Mouse (Mus musculus) lung, embryonic 15.5 days (tissue): ENCODE data around the gene Mrnip. TPM values are rescaled to one million over a fixed set of nuclear protein-coding genes. Genes with fewer than 3 reads are reported as not detected.

ENCODE experiments used
- ATAC-seq: fragments of 200-750 bp; cut with Nextera tagmentation; 2 replicates; pipeline ENCODE4 v1.8.0; 2017; ENCODE audit warnings: moderate number of reproducible peaks, borderline replicate concordance; ENCODE audit not compliant: low FRiP score, low TSS enrichment; ENCODE audit errors: extremely low read depth
- H3K27ac ChIP-seq: fragments of 300-500 bp; sonication (generic); 2 replicates; pipeline ENCODE4 v1.5.1; 2015; ENCODE audit warnings: moderate library complexity, mild to moderate bottlenecking, inconsistent platforms
- H3K27me3 ChIP-seq: fragments of 300-500 bp; sonication (generic); 2 replicates; pipeline ENCODE4 v1.6.1; 2015; ENCODE audit warnings: inconsistent platforms
- H3K36me3 ChIP-seq: fragments of 300-500 bp; sonication (generic); 2 replicates; pipeline ENCODE4 v1.6.1; 2015; ENCODE audit warnings: inconsistent platforms
- H3K4me1 ChIP-seq: fragments of 300-500 bp; sonication (generic); 2 replicates; pipeline ENCODE4 v1.6.1; 2015; ENCODE audit warnings: inconsistent platforms
- H3K4me2 ChIP-seq: fragments of 300-500 bp; sonication (generic); 2 replicates; pipeline ENCODE4 v1.6.1; 2015; ENCODE audit warnings: inconsistent platforms, mild to moderate bottlenecking, moderate library complexity
- H3K4me3 ChIP-seq: fragments of 300-500 bp; sonication (generic); 2 replicates; pipeline ENCODE4 v1.5.1; 2015; ENCODE audit warnings: mild to moderate bottlenecking, inconsistent platforms
- H3K9ac ChIP-seq: fragments of 300-500 bp; sonication (generic); 2 replicates; pipeline ENCODE4 v1.6.1; 2015; ENCODE audit warnings: inconsistent platforms
- H3K9me3 ChIP-seq: fragments of 300-500 bp; sonication (generic); 2 replicates; pipeline ENCODE4 v1.6.1; 2016; ENCODE audit warnings: inconsistent platforms
- WGBS: fragments of 180-500 bp; shearing (Covaris S2); methylation state at CpG from one replicate; pipeline ENCODE4 v1.1.7; 2015; 5-methylcytosine and 5-hydroxymethylcytosine counted together
- polyA plus RNA-seq: library from polyadenylated mRNA; unstranded; fragments of >200 nt; fragmentation: Nextera tagmentation; extraction: Ambion mirVana; gene quantifications from 2 replicates; pipeline ENCODE4 v1.2.1, GENCODE M21; 2015

Gene Mrnip
- polyA plus RNA-seq, 1 experiment from 2014 or later, result 19.5 TPM

DNA sequence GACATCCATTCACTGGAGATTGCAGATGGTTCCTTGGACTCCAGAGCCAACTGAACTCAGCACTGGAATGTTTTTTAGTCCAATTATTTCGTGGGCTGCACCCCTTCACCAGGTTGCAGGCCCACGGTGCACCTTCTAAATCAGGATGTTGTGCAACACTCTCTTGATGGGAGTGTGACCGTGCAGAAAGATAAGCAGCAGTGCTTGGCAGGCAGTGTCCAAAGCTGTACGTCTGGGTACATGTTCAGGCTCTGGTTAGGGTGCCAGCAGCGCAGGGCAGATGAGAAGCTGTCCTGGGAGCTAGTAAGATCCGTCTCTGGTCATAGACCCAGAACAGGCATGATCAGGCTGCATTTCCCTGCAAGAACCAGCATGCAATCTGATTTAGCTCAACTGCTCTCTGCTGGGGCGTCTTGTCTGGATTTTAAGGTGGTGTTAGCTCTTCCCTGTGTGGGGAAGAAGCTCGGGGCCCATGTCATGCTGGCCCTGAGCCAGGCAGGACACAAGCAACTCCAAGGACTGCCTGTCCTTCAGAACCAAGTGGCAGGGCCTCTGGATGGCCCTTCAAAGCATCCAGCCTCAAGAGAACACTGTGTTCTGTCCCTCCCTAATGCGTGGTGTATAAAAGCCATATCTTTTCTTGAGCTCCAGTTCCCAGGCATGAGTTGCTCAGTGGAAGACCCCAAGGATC lies 26.8 kb upstream of the Mrnip start:
- Histone ChIP-seq H3K4me1 (no peaks in the 10 kb centered on the region), H3K4me3 (no peak overlapping the region), H3K4me2 (no peak overlapping the region), H3K27me3 (no peaks in the 10 kb centered on the region), H3K27ac (no peak overlapping the region), H3K9ac (no peak overlapping the region), H3K9me3 (no peaks in the 10 kb centered on the region), H3K36me3 (peaks cover 82% of the 10 kb centered on the region)
- 66% methylated on average over 9 of the region's 9 CpGs for WGBS
- no peak for ATAC-seq

DNA sequence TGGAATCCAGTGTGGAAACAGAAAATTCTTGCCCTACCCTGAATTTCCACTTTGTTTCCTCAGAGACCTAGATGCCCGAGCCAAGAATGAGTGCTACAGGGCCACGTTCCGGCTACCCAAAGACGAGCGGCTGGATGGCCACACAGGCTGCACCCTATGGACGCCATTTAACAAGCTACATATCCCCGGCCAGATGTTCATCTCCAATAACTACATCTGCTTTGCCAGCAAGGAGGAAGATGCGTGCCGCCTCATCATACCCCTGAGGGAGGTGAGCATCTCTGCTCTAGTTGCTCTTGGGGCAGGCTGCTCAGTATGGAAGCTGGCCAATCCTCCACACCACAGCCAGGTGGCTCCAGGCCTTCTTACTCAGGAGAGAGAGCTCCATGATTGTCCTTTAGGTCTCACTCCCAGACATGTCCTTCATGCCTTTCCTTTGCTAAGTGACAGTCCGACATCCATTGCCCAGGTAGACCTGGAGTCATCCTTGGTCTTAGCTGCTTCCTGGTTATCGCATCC lies 26.2 kb upstream of the Mrnip start:
- Histone ChIP-seq H3K27ac (no peak overlapping the region), H3K27me3 (no peaks in the 10 kb centered on the region), H3K36me3 (peaks cover 81% of the 10 kb centered on the region), H3K9me3 (no peaks in the 10 kb centered on the region), H3K9ac (no peak overlapping the region), H3K4me1 (no peaks in the 10 kb centered on the region), H3K4me2 (no peak overlapping the region), H3K4me3 (no peak overlapping the region)
- no peak for ATAC-seq
- WGBS, result 94% methylated on average over 11 of the region's 11 CpGs

DNA sequence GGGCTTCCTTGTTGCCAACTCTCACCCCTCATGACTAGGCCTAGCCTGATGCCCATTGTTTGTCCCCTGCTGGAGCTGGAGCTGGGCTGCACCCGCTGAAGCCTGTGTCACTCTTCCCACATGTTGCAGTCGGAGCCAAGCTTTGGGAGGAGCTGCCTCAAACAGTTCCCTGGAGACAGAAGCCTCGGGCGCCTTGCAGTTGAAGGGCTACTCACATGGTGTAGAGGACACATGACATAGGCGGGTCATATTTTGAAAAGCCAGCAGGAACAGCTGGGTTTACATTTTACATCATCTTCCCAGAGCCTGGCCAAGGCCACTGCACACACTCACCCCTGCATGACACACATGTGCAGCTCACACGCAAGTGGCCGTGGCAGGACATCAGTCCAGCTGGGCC lies 25.0 kb upstream of the Mrnip start:
- Histone ChIP-seq H3K4me3 (no peak overlapping the region), H3K27ac (no peak overlapping the region), H3K9ac (no peak overlapping the region), H3K4me1 (peaks cover 3% of the 10 kb centered on the region; the same call in 1 of the 2 replicates), H3K4me2 (no peak overlapping the region), H3K36me3 (peaks cover 83% of the 10 kb centered on the region), H3K9me3 (no peaks in the 10 kb centered on the region), H3K27me3 (no peaks in the 10 kb centered on the region)
- ATAC-seq, result no peak
- 74% methylated on average over 7 of the region's 7 CpGs for WGBS

DNA sequence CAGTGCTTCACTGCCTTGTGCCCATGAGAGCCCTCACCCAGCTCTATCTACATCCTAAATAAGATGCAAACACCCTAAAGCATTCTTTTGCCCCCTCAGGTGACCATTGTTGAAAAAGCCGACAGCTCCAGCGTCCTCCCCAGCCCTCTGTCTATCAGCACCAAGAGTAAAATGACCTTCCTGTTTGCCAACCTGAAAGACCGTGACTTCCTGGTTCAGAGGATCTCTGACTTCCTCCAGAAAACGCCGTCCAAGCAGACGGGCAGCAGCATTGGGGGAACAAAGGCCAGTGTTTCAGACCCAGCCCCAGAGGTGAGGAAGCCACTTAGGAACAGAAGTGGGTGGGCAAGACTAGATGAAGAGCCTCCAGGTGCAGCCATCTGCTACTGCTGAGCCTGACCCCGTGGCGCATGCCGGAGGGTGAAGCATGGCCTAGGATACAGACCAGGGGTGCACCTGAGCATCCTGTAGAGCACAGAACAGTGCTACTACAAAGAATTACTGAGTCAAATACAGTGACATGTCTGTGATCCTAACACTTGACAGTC lies 24.6 kb upstream of the Mrnip start:
- Histone ChIP-seq H3K4me3 (no peak overlapping the region), H3K27me3 (no peaks in the 10 kb centered on the region), H3K36me3 (peaks cover 83% of the 10 kb centered on the region), H3K4me2 (no peak overlapping the region), H3K27ac (no peak overlapping the region), H3K4me1 (peaks cover 3% of the 10 kb centered on the region; the same call in 1 of the 2 replicates), H3K9me3 (no peaks in the 10 kb centered on the region), H3K9ac (no peak overlapping the region)
- ATAC-seq, result no peak
- 70% methylated on average over 9 of the region's 9 CpGs for WGBS

DNA sequence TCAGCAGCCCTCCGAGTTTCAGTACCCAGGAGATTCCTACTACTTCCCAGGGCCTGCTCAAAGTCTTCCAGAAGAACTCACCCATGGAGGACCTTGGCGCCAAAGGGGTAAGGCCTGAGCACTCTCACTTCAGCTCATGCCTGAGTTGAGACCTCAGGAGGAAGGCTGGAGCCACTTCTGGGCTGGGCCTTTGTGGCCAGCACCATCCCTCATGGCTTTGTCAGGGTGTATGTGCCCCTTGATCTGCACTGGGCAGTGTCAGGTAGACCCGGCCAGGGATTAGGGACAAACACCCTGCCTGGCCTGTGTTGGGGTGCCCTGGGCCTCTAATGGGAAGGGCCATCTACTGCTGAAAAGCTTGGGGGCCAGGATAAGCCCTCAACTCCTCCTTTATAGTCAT lies 22.9 kb upstream of the Mrnip start:
- Histone ChIP-seq H3K9me3 (no peaks in the 10 kb centered on the region), H3K4me1 (peaks cover 3% of the 10 kb centered on the region; the same call in 1 of the 2 replicates), H3K4me2 (no peak overlapping the region), H3K27ac (no peak overlapping the region), H3K9ac (no peak overlapping the region), H3K4me3 (no peak overlapping the region), H3K36me3 (peaks cover 83% of the 10 kb centered on the region), H3K27me3 (no peaks in the 10 kb centered on the region)
- no peak for ATAC-seq
- WGBS, result 82% methylated on average over 3 of the region's 3 CpGs

DNA sequence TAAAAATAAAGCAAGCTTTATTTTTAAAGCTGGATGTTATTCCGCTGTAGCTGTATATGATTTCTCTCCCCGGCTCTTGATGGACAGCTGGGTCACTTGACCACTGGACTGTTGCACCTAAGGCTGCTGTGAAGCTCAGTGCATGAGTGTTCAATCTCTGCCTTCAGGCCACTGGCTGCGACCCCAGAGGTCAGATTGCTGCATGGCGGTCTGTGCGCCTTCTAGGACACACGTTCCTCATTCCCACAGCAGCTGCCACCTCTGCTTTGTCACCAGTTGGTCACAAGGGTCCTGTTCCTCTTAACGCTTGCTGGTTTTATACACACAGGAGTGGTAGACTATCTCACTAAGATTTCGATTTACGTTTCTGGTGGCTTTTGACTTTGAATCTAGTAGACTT lies 20.1 kb upstream of the Mrnip start:
- 67% methylated on average over 9 of the region's 9 CpGs for WGBS
- no peaks in the 10 kb centered on the region for H3K27me3 ChIP-seq
- no peak overlapping the region for H3K4me3 ChIP-seq
- no peak overlapping the region for H3K9ac ChIP-seq
- peaks cover 3% of the 10 kb centered on the region; the same call in 1 of the 2 replicates for H3K4me1 ChIP-seq
- H3K4me2 ChIP-seq, result no peak overlapping the region
- no peaks in the 10 kb centered on the region for H3K9me3 ChIP-seq
- ATAC-seq, result no peak
- H3K36me3 ChIP-seq, result peaks cover 90% of the 10 kb centered on the region
- no peak overlapping the region for H3K27ac ChIP-seq

DNA sequence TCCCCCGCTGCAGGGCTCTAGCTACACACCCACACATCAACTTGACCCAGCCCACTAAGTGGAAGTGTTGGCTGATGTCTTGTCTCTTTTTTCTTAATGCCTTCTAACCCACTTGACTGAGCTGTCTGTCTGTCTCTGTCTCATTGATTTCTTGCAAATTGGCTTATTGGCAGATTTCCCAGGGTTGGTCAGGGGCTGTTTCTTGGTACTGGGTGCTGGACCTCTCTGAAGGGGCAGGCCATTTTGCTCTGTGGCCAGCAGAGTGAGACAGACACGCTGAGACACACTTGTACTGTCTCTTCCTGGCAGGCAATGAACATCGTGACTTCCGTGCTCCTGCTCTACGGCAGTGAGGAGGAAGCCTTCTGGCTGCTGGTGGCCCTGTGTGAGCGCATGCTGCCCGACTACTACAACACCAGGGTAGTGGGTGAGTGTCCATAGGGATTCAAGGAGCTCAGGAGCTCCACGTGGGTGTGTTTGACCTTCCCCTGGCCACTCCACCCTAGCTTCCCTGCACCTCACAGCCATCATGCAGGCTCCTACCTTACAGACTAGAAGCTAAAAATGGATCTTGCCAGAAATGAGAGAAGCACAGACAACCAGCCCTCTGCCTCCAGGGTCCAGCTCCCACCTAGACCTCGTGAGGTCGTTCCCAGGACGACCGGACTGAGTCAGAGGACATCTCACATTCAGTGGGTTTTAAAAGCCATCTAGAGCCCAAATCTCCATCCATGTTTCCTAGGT lies 19.3 kb upstream of the Mrnip start:
- H3K27ac ChIP-seq, result no peak overlapping the region
- 71% methylated on average over 12 of the region's 12 CpGs for WGBS

DNA sequence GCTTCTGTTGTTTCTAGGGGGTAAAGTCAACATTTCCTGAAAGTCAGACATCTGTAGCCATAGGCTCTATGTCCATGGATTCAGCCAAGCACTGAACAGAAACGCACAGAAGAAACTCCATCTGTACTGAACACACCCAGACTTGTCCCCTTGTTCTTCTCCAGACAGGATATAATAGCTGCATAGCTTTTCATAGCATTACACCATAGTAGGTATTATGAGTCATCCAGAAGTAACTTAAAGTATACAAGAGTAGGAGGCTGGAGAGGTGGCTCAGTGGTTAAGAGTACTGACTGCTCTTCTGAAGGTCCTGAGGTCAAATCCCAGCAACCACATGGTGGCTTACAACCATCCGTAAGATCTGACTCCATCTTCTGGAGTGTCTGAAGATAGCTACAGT lies 18.5 kb upstream of the Mrnip start:
- Histone ChIP-seq H3K9me3 (no peaks in the 10 kb centered on the region), H3K36me3 (peaks cover 83% of the 10 kb centered on the region), H3K27ac (no peak overlapping the region), H3K9ac (no peak overlapping the region), H3K4me3 (no peak overlapping the region), H3K4me1 (peaks cover 3% of the 10 kb centered on the region; the same call in 1 of the 2 replicates), H3K27me3 (no peaks in the 10 kb centered on the region), H3K4me2 (no peak overlapping the region)
- 89% methylated on average over 2 of the region's 2 CpGs for WGBS
- ATAC-seq, result no peak

More for the DNA sequence above, 19.3 kb upstream of the Mrnip start:
- no peak; the same call in 1 of the 2 replicates for ATAC-seq
- peaks cover 3% of the 10 kb centered on the region; the same call in 1 of the 2 replicates for H3K4me1 ChIP-seq
- no peaks in the 10 kb centered on the region for H3K9me3 ChIP-seq
- no peak overlapping the region for H3K9ac ChIP-seq
- H3K4me2 ChIP-seq, result no peak overlapping the region
- H3K4me3 ChIP-seq, result no peak overlapping the region
- no peaks in the 10 kb centered on the region for H3K27me3 ChIP-seq
- peaks cover 89% of the 10 kb centered on the region for H3K36me3 ChIP-seq

DNA sequence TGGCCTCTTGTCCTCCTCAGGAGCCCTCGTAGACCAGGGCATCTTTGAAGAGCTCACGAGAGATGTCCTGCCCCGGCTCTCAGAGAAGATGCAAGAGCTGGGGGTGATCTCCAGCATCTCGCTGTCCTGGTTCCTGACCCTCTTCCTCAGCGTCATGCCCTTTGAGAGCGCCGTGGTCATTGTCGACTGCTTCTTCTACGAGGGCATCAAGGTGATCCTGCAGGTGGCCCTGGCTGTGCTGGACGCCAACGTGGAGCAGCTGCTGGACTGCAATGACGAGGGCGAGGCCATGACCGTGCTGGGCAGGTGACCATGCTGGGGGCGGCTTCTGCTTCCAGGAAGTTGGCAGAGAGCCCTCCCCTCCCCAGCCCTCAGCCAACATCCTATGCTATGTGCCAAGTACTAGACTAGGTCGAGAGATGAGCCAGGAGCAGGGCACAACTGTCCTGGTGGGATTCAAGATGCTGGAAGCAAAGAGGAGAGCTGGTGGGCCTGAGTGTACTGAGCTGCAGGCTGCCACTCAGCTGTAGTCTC lies 17.5 kb upstream of the Mrnip start:
- H3K4me3 ChIP-seq, result no peak overlapping the region

DNA sequence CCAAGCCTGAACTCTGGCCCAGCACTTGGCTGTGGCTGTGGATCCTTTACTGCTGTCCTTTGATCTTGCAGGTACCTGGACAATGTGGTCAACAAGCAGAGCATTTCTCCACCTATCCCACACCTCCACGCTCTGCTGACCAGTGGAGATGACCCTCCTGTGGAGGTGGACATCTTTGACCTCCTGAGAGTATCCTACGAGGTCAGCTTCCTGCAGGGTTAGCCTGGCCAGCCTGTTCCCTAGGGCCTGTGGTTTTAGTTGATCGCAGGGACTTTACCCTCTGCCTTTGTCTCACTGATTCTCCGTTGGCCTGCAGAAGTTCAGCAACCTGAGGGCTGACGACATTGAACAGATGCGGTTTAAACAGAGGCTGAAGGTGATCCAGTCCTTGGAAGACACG lies 15.9 kb upstream of the Mrnip start:
- 88% methylated on average over 7 of the region's 7 CpGs for WGBS
- H3K27ac ChIP-seq, result no peak overlapping the region
- H3K27me3 ChIP-seq, result no peaks in the 10 kb centered on the region
- peaks cover 70% of the 10 kb centered on the region for H3K36me3 ChIP-seq
- H3K9ac ChIP-seq, result no peak overlapping the region
- no peak overlapping the region for H3K4me3 ChIP-seq
- H3K4me2 ChIP-seq, result no peak overlapping the region
- H3K4me1 ChIP-seq, result peaks cover 3% of the 10 kb centered on the region; the same call in 1 of the 2 replicates
- H3K9me3 ChIP-seq, result no peaks in the 10 kb centered on the region
- no peak for ATAC-seq

More for the DNA sequence above, 17.5 kb upstream of the Mrnip start:
- WGBS, result 89% methylated on average over 16 of the region's 16 CpGs
- Histone ChIP-seq H3K4me1 (peaks cover 3% of the 10 kb centered on the region; the same call in 1 of the 2 replicates), H3K27ac (no peak overlapping the region), H3K27me3 (no peaks in the 10 kb centered on the region), H3K9ac (no peak overlapping the region), H3K9me3 (no peaks in the 10 kb centered on the region), H3K4me2 (no peak overlapping the region), H3K36me3 (peaks cover 80% of the 10 kb centered on the region)
- no peak for ATAC-seq

DNA sequence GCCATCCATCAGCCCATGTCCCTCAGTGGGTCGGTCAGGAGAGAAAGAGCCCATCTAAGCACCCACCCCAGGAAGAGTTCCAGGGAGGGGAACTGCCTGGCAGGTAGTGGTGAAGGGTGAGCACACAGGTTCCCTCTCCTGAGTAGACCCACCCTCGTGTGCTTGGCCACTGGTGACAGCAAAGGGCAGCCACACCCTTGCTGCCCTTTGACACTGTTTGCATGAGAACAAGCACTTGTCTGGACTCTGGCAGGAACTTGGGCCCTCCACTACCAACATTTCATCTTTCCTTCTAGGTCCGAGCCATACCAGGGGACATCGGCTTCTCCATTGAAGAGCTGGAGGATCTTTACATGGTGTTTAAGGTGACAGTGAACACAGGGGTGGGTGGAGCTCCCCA lies 14.9 kb upstream of the Mrnip start:
- Histone ChIP-seq H3K27ac (no peak overlapping the region), H3K4me1 (no peaks in the 10 kb centered on the region), H3K9ac (no peak overlapping the region), H3K36me3 (peaks cover 70% of the 10 kb centered on the region), H3K27me3 (no peaks in the 10 kb centered on the region), H3K9me3 (no peaks in the 10 kb centered on the region), H3K4me3 (no peak overlapping the region), H3K4me2 (no peak overlapping the region)
- 61% methylated on average over 4 of the region's 4 CpGs for WGBS
- ATAC-seq, result no peak
